Comparison of ENCODE assay signal across 18 mouse cellular contexts in genomic region chr15:88849621-88850020, GRCm38 (mm10). TPM values are rescaled to one million over a fixed set of nuclear protein-coding genes. Genes with fewer than 3 reads are reported as not detected.
DNase-seq lines count a peak whose midpoint lies in the region; ATAC-seq and TF ChIP-seq lines count a peak whose summit lies in the region.
"Had no signal": no experiment of that assay in that cellular context is flagged by ENCODE, and none has a peak within 500 bp of the region (broad histone marks: within the 10 kb centered on the region; RNA-seq: fewer than 3 reads in every experiment).

No protein-coding gene starts in this region.

- no peak overlapping the region for H3K4me2 ChIP-seq in heart, embryonic 16.5 days (ENCODE audit: low read depth, low read length)
- no peak overlapping the region for H3K4me2 ChIP-seq in liver, embryonic 12.5 days
- H3K4me2 ChIP-seq: embryonic facial prominence, embryonic 13.5 days; forebrain, embryonic 15.5 days; heart, embryonic 12.5 days; neural tube, embryonic 15.5 days had no signal

- whole genome bisulfite sequencing in heart, embryonic 16.5 days, result 88% methylated on average over 2 of the region's 2 CpGs
- 98% methylated on average over 2 of the region's 2 CpGs for WGBS in liver, adult 2 months
- 68% methylated on average over 2 of the region's 2 CpGs for WGBS in liver, embryonic 12.5 days (ENCODE audit: insufficient replicate concordance)
- 97% methylated on average over 2 of the region's 2 CpGs for WGBS in small intestine, adult 2 months

- peaks cover 26% of the 10 kb centered on the region for H3K4me1 ChIP-seq in heart, embryonic 16.5 days (ENCODE audit: control insufficient read depth, insufficient read depth, low read length)
- H3K4me1 ChIP-seq in liver, adult 2 months (ENCODE audit: control insufficient read depth, insufficient read depth, low read length), result peaks cover 40% of the 10 kb centered on the region
- peaks cover 5% of the 10 kb centered on the region for H3K4me1 ChIP-seq in liver, embryonic 12.5 days
- H3K4me1 ChIP-seq in cortical plate, adult 2 months (ENCODE audit: control insufficient read depth, insufficient read depth, low read length), result peaks cover 7% of the 10 kb centered on the region
- peaks cover 48% of the 10 kb centered on the region for H3K4me1 ChIP-seq in small intestine, adult 2 months (ENCODE audit: control insufficient read depth, insufficient read depth, insufficient read length, low read length)

- ATAC-seq in heart, embryonic 16.5 days (replicated peaks; ENCODE audit: extremely low read depth, insufficient read depth, low FRiP score), result no peak
- no peak for ATAC-seq in liver, embryonic 12.5 days
- ATAC-seq: inflammation-experienced regulatory T-cells, adult 6 months had no signal

- H3K27ac ChIP-seq in heart, embryonic 16.5 days (ENCODE audit: low read length), result peak overlapping the region; percentile 89
- peak overlapping the region; percentile 59 for H3K27ac ChIP-seq in liver, adult 2 months (replicated peaks; ENCODE audit: insufficient read depth, low read depth, low read length)
- no peak overlapping the region for H3K27ac ChIP-seq in liver, embryonic 12.5 days
- H3K27ac ChIP-seq in cortical plate, adult 2 months (ENCODE audit: insufficient read depth, low read length), result peak overlapping the region; percentile 89
- 0 out of 2 replicates have a peak overlapping the region, but pooled peaks have one; percentile 73 for H3K27ac ChIP-seq in small intestine, adult 2 months (ENCODE audit: insufficient read depth, low read depth, low read length)
- H3K27ac ChIP-seq: embryonic facial prominence, embryonic 13.5 days; forebrain, embryonic 15.5 days; neural tube, embryonic 15.5 days had no signal

- H3K9me3 ChIP-seq in heart, embryonic 16.5 days (replicated peaks; ENCODE audit: control insufficient read depth, low read length), result no peaks in the 10 kb centered on the region
- H3K9me3 ChIP-seq in liver, embryonic 12.5 days (replicated peaks), result no peaks in the 10 kb centered on the region
- H3K9me3 ChIP-seq: embryonic facial prominence, embryonic 13.5 days; forebrain, embryonic 15.5 days; heart, embryonic 12.5 days; neural tube, embryonic 15.5 days had no signal

- peak overlapping the region; percentile 42 for H3K9ac ChIP-seq in heart, embryonic 16.5 days (ENCODE audit: low read length)
- H3K9ac ChIP-seq in liver, adult 2 months (ENCODE audit: low read depth, low read length), result no peak overlapping the region
- H3K9ac ChIP-seq in liver, embryonic 12.5 days, result no peak overlapping the region
- H3K9ac ChIP-seq: embryonic facial prominence, embryonic 13.5 days; forebrain, embryonic 15.5 days; heart, embryonic 12.5 days; neural tube, embryonic 15.5 days had no signal

- TF ChIP-seq POLR2A in liver, adult 2 months (IDR thresholded peaks at IDR 0.05; ENCODE audit: extremely low read depth, insufficient read depth, low read length), result no peak
- TF ChIP-seq POLR2A in cortical plate, adult 2 months (IDR thresholded peaks at IDR 0.05; ENCODE audit: extremely low read depth, insufficient read depth, low read length), result no peak
- no peak for TF ChIP-seq POLR2A in small intestine, adult 2 months (IDR thresholded peaks at IDR 0.05; ENCODE audit: low read depth, low read length)

- H3K36me3 ChIP-seq in heart, embryonic 16.5 days (ENCODE audit: control insufficient read depth, insufficient read depth), result no peaks in the 10 kb centered on the region
- H3K36me3 ChIP-seq in liver, adult 2 months (ENCODE audit: control insufficient read depth, insufficient read depth, low read length), result no peaks in the 10 kb centered on the region
- no peaks in the 10 kb centered on the region for H3K36me3 ChIP-seq in liver, embryonic 12.5 days
- no peaks in the 10 kb centered on the region for H3K36me3 ChIP-seq in small intestine, adult 2 months (ENCODE audit: control insufficient read depth, insufficient read depth, low read length)
- H3K36me3 ChIP-seq: embryonic facial prominence, embryonic 13.5 days; forebrain, embryonic 15.5 days; heart, embryonic 12.5 days; neural tube, embryonic 15.5 days had no signal

- no peaks in the 10 kb centered on the region for H3K27me3 ChIP-seq in heart, embryonic 16.5 days (ENCODE audit: control insufficient read depth, insufficient read depth, low read length)
- no peaks in the 10 kb centered on the region for H3K27me3 ChIP-seq in liver, adult 2 months (ENCODE audit: control insufficient read depth, insufficient read depth, low read length)
- peaks cover 18% of the 10 kb centered on the region for H3K27me3 ChIP-seq in liver, embryonic 12.5 days (replicated peaks)
- H3K27me3 ChIP-seq in small intestine, adult 2 months (ENCODE audit: control insufficient read depth, insufficient read depth, low read length), result no peaks in the 10 kb centered on the region
- H3K27me3 ChIP-seq: embryonic facial prominence, embryonic 13.5 days; forebrain, embryonic 15.5 days; heart, embryonic 12.5 days; neural tube, embryonic 15.5 days had no signal

- no peaks in the 10 kb centered on the region for H3K79me2 ChIP-seq in liver, adult 2 months (ENCODE audit: control insufficient read depth, insufficient read depth, low read length)

- DNase-seq in heart, postnatal 14 days, result no peak
- DNase-seq in liver, adult 2 months (ENCODE audit: extremely low read depth, low read depth, low spot score), result no peak
- DNase-seq in thymus, adult 18-20 months, result no peak
- DNase-seq: kidney, postnatal 4 days; lung, postnatal 10 days; midbrain, embryonic 14.5 days; thymus, postnatal 4 days had no signal

- TF ChIP-seq CTCF in liver, adult 2 months (IDR thresholded peaks at IDR 0.05; ENCODE audit: low read depth, low read length), result no peak
- TF ChIP-seq CTCF in cortical plate, adult 2 months (IDR thresholded peaks at IDR 0.05; ENCODE audit: extremely low read depth, insufficient read depth, low read length), result no peak
- no peak for TF ChIP-seq CTCF in small intestine, adult 2 months (IDR thresholded peaks at IDR 0.05; ENCODE audit: extremely low read depth, insufficient read length, insufficient replicate concordance, low read depth, low read length)

- intact Hi-C loops in heart, postnatal 14 days (cut with DNase I), result no loop called here

- H3K4me3 ChIP-seq in heart, embryonic 16.5 days (ENCODE audit: low read length), result no peak overlapping the region
- H3K4me3 ChIP-seq in liver, adult 2 months (ENCODE audit: insufficient read depth, low read depth, low read length), result no peak overlapping the region
- no peak overlapping the region for H3K4me3 ChIP-seq in liver, embryonic 12.5 days
- H3K4me3 ChIP-seq in cortical plate, adult 2 months (ENCODE audit: insufficient read depth, low read length), result no peak overlapping the region
- H3K4me3 ChIP-seq in small intestine, adult 2 months (ENCODE audit: low read depth, low read length), result no peak overlapping the region
- H3K4me3 ChIP-seq: embryonic facial prominence, embryonic 13.5 days; forebrain, embryonic 15.5 days; heart, embryonic 12.5 days; megakaryocyte, embryonic 14.5 days; myocyte; neural tube, embryonic 15.5 days had no signal

RNA-seq across cellular contexts. Expression of gene Pim3, which starts 12.4 kb away (rescaled TPM):
- 69.8 and 70.4 TPM in 2 replicates for polyA plus RNA-seq in heart, embryonic 16.5 days (2015; fragmentation: Nextera tagmentation; extraction: Ambion mirVana)
- 10 to 100 TPM; 97.7 to 97.8 TPM for total RNA-seq in heart, postnatal 14 days (2021)
- total RNA-seq in liver, adult 2 months (2014; rRNA removed), result 59.7 and 68.3 TPM in 2 replicates
- 17.7 and 31.2 TPM in 2 replicates for polyA plus RNA-seq in liver, adult 2 months (2012; rRNA removed)
- 22.5 and 23.5 TPM in 2 replicates for polyA plus RNA-seq in liver, embryonic 12.5 days (2016; fragmentation: Nextera tagmentation; extraction: Ambion mirVana)
- polyA plus RNA-seq in cortical plate, adult 2 months (2012; rRNA removed), result 14.2 and 16.7 TPM in 2 replicates
- 38.3 and 60.3 TPM in 2 replicates for polyA plus RNA-seq in small intestine, adult 2 months (2012; rRNA removed)

RNA-seq across cellular contexts. Expression of gene Creld2, which starts 30.2 kb away (rescaled TPM):
- polyA plus RNA-seq in heart, embryonic 16.5 days (2015; fragmentation: Nextera tagmentation; extraction: Ambion mirVana), result 57.1 and 61.9 TPM in 2 replicates
- 10 to 100 TPM; 12.1 to 22.5 TPM for total RNA-seq in heart, postnatal 14 days (2021)
- 51.4 and 70.2 TPM in 2 replicates for total RNA-seq in liver, adult 2 months (2014; rRNA removed)
- polyA plus RNA-seq in liver, adult 2 months (2012; rRNA removed), result 32.6 and 32.9 TPM in 2 replicates
- polyA plus RNA-seq in liver, embryonic 12.5 days (2016; fragmentation: Nextera tagmentation; extraction: Ambion mirVana), result 61.1 and 68.6 TPM in 2 replicates
- 25.7 and 26.6 TPM in 2 replicates for polyA plus RNA-seq in cortical plate, adult 2 months (2012; rRNA removed)
- polyA plus RNA-seq in small intestine, adult 2 months (2012; rRNA removed), result 55.7 and 59.1 TPM in 2 replicates

RNA-seq across cellular contexts. Expression of gene Alg12, which starts 30.5 kb away (rescaled TPM):
- polyA plus RNA-seq in heart, embryonic 16.5 days (2015; fragmentation: Nextera tagmentation; extraction: Ambion mirVana), result 10.1 and 11.1 TPM in 2 replicates
- 1 to 10 TPM; 9.2 to 9.9 TPM for total RNA-seq in heart, postnatal 14 days (2021)
- 4.9 and 5.8 TPM in 2 replicates for total RNA-seq in liver, adult 2 months (2014; rRNA removed)
- polyA plus RNA-seq in liver, adult 2 months (2012; rRNA removed), result 9.4 and 14.4 TPM in 2 replicates
- polyA plus RNA-seq in liver, embryonic 12.5 days (2016; fragmentation: Nextera tagmentation; extraction: Ambion mirVana), result 6.9 and 7.6 TPM in 2 replicates
- polyA plus RNA-seq in cortical plate, adult 2 months (2012; rRNA removed), result 17.0 and 17.5 TPM in 2 replicates
- 14.5 and 16.4 TPM in 2 replicates for polyA plus RNA-seq in small intestine, adult 2 months (2012; rRNA removed)
